Mouse (Mus musculus) kidney, adult 2 months (tissue): ENCODE results near the gene Spty2d1. TPM values are rescaled to one million over a fixed set of nuclear protein-coding genes. Genes with fewer than 3 reads are reported as not detected.
"Not testable (repeated sequence)": the region's sequence is repeated elsewhere in the genome, so short reads cannot be mapped to it uniquely, and the experiment has no call there.

Experiments used
- DNase-seq: peaks from one replicate; pipeline ENCODE4 v3.0.0; 2021
- H3K27ac ChIP-seq: fragments of 200-500 bp; 2 replicates; pipeline ENCODE4 v1.5.1; 2012; ENCODE audit warnings: low read depth, low read length, control low read depth, inconsistent platforms; ENCODE audit not compliant: insufficient read depth
- H3K27me3 ChIP-seq: fragments of 200-500 bp; replicated peaks from 2 replicates; pipeline ENCODE4 v1.6.1; 2012; ENCODE audit warnings: mild to moderate bottlenecking, moderate library complexity, low read length, inconsistent platforms; ENCODE audit not compliant: control insufficient read depth, insufficient read depth
- H3K36me3 ChIP-seq: fragments of 200-500 bp; 2 replicates; pipeline ENCODE4 v1.6.1; 2012; ENCODE audit warnings: mild to moderate bottlenecking, moderate library complexity, low read length, inconsistent platforms; ENCODE audit not compliant: control insufficient read depth, insufficient read depth
- H3K4me1 ChIP-seq: fragments of 200-500 bp; 2 replicates; pipeline ENCODE4 v1.6.1; 2011; ENCODE audit warnings: low read length; ENCODE audit not compliant: control insufficient read depth, insufficient read depth
- H3K4me3 ChIP-seq: fragments of 200-500 bp; 2 replicates; pipeline ENCODE4 v1.5.1; 2011; ENCODE audit warnings: mild to moderate bottlenecking, low read depth, low read length, control low read depth; ENCODE audit not compliant: insufficient read depth
- CTCF ChIP-seq: fragments of 200-500 bp; conservative IDR thresholded peaks from 2 replicates; pipeline ENCODE4 v1.5.1; 2011; ENCODE audit warnings: low read depth, mild to moderate bottlenecking, control low read depth, low read length, moderate library complexity, mixed read lengths; ENCODE audit not compliant: insufficient read depth, insufficient read length
- POLR2A ChIP-seq: fragments of 200-500 bp; IDR thresholded peaks from one replicate; pipeline ENCODE4 v1.6.1; 2011; ENCODE audit warnings: low read depth, low read length, control low read depth
- WGBS: fragments of 180-500 bp; shearing (Covaris S2); methylation state at CpG from one replicate; pipeline ENCODE4 v1.1.7; 2018; 5-methylcytosine and 5-hydroxymethylcytosine counted together
- polyA plus RNA-seq: library from polyadenylated mRNA; depleted of rRNA; stranded (reverse); fragments of >200 nt; gene quantifications from 2 replicates; pipeline ENCODE4 v1.2.3, GENCODE M21; 2012

The Spty2d1 gene
- polyA plus RNA-seq, 1 experiment, result 7.2 TPM

- Histone ChIP-seq H3K36me3 (peaks cover 2% of the 10 kb centered on the region; the same call in 1 of the 2 replicates), H3K27ac (peak overlapping the region; percentile 84), H3K27me3 (no peaks in the 10 kb centered on the region), H3K4me1 (peaks cover 29% of the 10 kb centered on the region), H3K4me3 (no peak overlapping the region)
- DNase-seq, result peak; percentile 82
- TF ChIP-seq POLR2A (no peak), CTCF (no peak)
- 48% methylated on average over 8 of the region's 8 CpGs for WGBS
These were observed 8.1 kb downstream of the Spty2d1 start for GRCm38 (mm10) chr7:46999983-47000643.

- TF ChIP-seq CTCF, result no peak
- no peak for TF ChIP-seq POLR2A
- 77% methylated on average over 2 of the region's 2 CpGs for WGBS
- no peak overlapping the region for H3K27ac ChIP-seq
These were observed 9.3 kb downstream of the Spty2d1 start for GRCm38 (mm10) chr7:46998942-46999341.

GRCm38 (mm10) chr7:46997644-46998395 lies 10.4 kb downstream of the Spty2d1 start:
- H3K27me3 ChIP-seq, result no peaks in the 10 kb centered on the region
- no peak for TF ChIP-seq CTCF
- no peak for TF ChIP-seq POLR2A
- peak overlapping the region; percentile 21; the same call in 1 of the 2 replicates for H3K4me3 ChIP-seq
- WGBS, result 54% methylated on average over 21 of the region's 21 CpGs
- DNase-seq, result peak; percentile 79
- peaks cover 7% of the 10 kb centered on the region for H3K36me3 ChIP-seq
- H3K27ac ChIP-seq, result peak overlapping the region; percentile 37; the same call in 1 of the 2 replicates
- peaks cover 25% of the 10 kb centered on the region for H3K4me1 ChIP-seq

More at GRCm38 (mm10) chr7:46998942-46999341, 9.3 kb downstream of the Spty2d1 start:
- no peak overlapping the region for H3K4me3 ChIP-seq
- DNase-seq, result no peak
- no peaks in the 10 kb centered on the region for H3K27me3 ChIP-seq
- H3K4me1 ChIP-seq, result peaks cover 29% of the 10 kb centered on the region
- H3K36me3 ChIP-seq, result peaks cover 4% of the 10 kb centered on the region; the same call in 1 of the 2 replicates

- Histone ChIP-seq H3K27ac (no peak overlapping the region), H3K4me1 (peaks cover 21% of the 10 kb centered on the region), H3K27me3 (no peaks in the 10 kb centered on the region), H3K4me3 (no peak overlapping the region), H3K36me3 (peaks cover 7% of the 10 kb centered on the region)
- 89% methylated on average over 4 of the region's 4 CpGs for WGBS
- no peak for DNase-seq
- TF ChIP-seq POLR2A (no peak), CTCF (no peak)
These were observed 11.2 kb downstream of the Spty2d1 start for GRCm38 (mm10) chr7:46997008-46997407.

- Histone ChIP-seq H3K27ac (no peak overlapping the region), H3K36me3 (peaks cover 7% of the 10 kb centered on the region), H3K4me3 (no peak overlapping the region), H3K27me3 (no peaks in the 10 kb centered on the region), H3K4me1 (peaks cover 17% of the 10 kb centered on the region)
- 93% methylated on average over 3 of the region's 3 CpGs for WGBS
- no peak for TF ChIP-seq POLR2A
- no peak for TF ChIP-seq CTCF
- DNase-seq, result no peak
These were observed 12.7 kb downstream of the Spty2d1 start for GRCm38 (mm10) chr7:46995558-46995957.

- no peaks in the 10 kb centered on the region for H3K27me3 ChIP-seq
- no peak for DNase-seq
- TF ChIP-seq CTCF (no peak), POLR2A (no peak)
- no peak overlapping the region for H3K27ac ChIP-seq
- no peak overlapping the region for H3K4me3 ChIP-seq
- H3K36me3 ChIP-seq, result peaks cover 5% of the 10 kb centered on the region
- WGBS, result 52% methylated on average over 8 of the region's 8 CpGs
- H3K4me1 ChIP-seq, result no peaks in the 10 kb centered on the region
These were observed 15.1 kb downstream of the Spty2d1 start for GRCm38 (mm10) chr7:46993079-46993478.

- not testable (repeated sequence) for H3K4me3 ChIP-seq, H3K4me1 ChIP-seq, H3K27me3 ChIP-seq, DNase-seq, H3K27ac ChIP-seq, H3K36me3 ChIP-seq
- WGBS, result 77% methylated on average over 4 of the region's 4 CpGs
These were observed 18.8 kb downstream of the Spty2d1 start for GRCm38 (mm10) chr7:46989387-46989786.
